Mouse (Mus musculus): ENCODE measurements at regions not wholly inside any gene's neighbourhood (a gene's known extent, or its start where the extent isn't known, plus 50 kb on each side); places are given as distances from the start of the nearest gene placed in this dataset.
A peak's percentile ranks its signal among the peaks of the same experiment; 100 is the strongest.

DNA sequence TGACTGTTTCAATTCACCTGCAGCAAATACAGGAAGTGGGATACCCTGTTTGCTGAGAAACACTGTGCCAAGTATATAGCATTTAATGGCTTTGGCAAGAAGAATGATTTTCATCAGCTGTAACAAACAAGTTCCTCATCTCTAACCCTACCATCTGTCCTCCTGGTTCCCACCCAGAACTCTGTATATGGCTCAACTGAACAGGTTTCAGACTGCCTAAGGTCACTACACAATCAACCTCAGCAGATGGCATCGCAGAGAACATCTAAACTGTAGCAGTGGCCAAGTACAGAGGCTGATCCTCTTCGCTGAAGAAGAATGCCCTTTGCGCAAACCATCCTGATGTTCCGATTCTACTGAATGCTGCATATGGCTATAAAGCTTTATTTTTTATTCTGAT lies 668.8 kb upstream of the Foxg1 start:
- peak; percentile 75 for DNase-seq (ENCODE audit: low read depth)

DNA sequence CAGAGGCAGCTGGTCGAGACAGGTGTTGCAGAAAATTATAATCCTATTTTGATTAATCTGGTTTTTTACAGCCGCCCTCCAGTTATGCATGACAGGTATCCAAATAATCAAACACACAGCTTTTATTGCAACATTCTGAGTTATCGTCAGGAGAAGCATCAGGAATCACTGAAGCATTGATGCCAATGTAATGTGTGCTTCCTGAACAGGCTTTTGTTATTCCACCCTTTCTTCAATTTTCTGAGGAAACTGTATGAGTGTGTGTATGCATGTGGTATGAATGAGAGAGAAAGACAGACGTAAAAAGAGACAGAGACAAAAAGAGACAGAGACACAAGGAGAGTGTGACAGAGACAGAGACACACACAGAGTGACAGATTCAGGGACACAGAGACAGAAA lies 652.6 kb upstream of the Foxg1 start:
- no peak for TF ChIP-seq POLR2A (IDR thresholded peaks at IDR 0.05; ENCODE audit: borderline replicate concordance, extremely low read depth, insufficient read depth, insufficient read length, poor library complexity, severe bottlenecking)
- no peak for TF ChIP-seq CTCF (IDR thresholded peaks at IDR 0.05; ENCODE audit: borderline replicate concordance, extremely low read depth, insufficient read depth, insufficient read length)
- DNase-seq (ENCODE audit: low read depth) = peak; percentile 14

More for the DNA sequence above, 668.8 kb upstream of the Foxg1 start:
- TF ChIP-seq POLR2A (IDR thresholded peaks at IDR 0.05; ENCODE audit: borderline replicate concordance, extremely low read depth, insufficient read depth, insufficient read length, poor library complexity, severe bottlenecking) (no peak), CTCF (IDR thresholded peaks at IDR 0.05; ENCODE audit: borderline replicate concordance, extremely low read depth, insufficient read depth, insufficient read length) (no peak)

DNA sequence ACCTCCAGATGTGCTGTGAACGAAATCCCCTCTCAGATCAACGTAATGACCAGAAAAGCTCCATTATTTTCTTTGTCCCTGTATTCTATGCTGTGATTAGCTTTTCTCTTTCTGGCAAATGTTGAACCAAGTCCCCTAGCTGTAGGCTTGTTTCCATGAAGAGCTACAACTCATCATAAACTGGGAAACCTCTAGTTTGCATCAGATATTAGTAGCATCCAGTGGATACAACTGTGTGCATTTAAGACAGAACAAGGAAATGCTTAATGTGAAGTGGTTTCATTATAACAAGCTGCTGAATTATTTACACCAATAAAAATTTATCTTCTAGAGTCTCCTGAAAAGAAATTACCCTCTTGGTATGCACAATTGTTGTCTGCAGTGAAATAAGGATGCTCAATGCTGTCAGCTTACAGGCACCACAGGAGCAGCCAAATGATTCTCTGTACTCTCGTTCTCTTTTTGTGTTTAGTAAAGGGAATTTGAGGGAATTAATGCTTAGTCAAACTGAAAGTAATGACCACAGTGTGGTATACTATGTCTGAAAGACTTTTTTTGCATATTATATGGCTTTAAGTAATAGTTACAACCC lies 623.6 kb upstream of the Foxg1 start:
- DNase-seq (ENCODE audit: low read depth) = no peak
- TF ChIP-seq POLR2A (IDR thresholded peaks at IDR 0.05; ENCODE audit: borderline replicate concordance, extremely low read depth, insufficient read depth, insufficient read length, poor library complexity, severe bottlenecking) (no peak), CTCF (IDR thresholded peaks at IDR 0.05; ENCODE audit: borderline replicate concordance, extremely low read depth, insufficient read depth, insufficient read length) (no peak)
